Mouse (Mus musculus) myocyte (in vitro differentiated cells): ENCODE data around the gene Hpn.

Experiments used
- MAX ChIP-seq: IDR thresholded peaks from one replicate; pipeline ENCODE4 v1.6.1; 2011; ENCODE audit warnings: low read depth, mild to moderate bottlenecking, control low read depth
- MYOG ChIP-seq, 3 experiments: IDR thresholded peaks; one replicate each; pipeline ENCODE4 v1.6.1; 2011; ENCODE audit warnings: control low read depth in 2 of 3, low read depth in 2 of 3, mild to moderate bottlenecking in 2 of 3; ENCODE audit not compliant: insufficient read length in 2 of 3, control insufficient read depth in 1 of 3, insufficient read depth in 1 of 3
- POLR2A ChIP-seq: IDR thresholded peaks from one replicate; pipeline ENCODE4 v1.6.1; 2011; ENCODE audit warnings: low read depth, mild to moderate bottlenecking, control low read depth, moderate library complexity; ENCODE audit not compliant: insufficient read length
- TCF12 ChIP-seq: IDR thresholded peaks from one replicate; pipeline ENCODE4 v1.6.1; 2011; ENCODE audit warnings: mild to moderate bottlenecking, control low read depth; ENCODE audit not compliant: poor library complexity, insufficient read depth, severe bottlenecking
- USF1 ChIP-seq: IDR thresholded peaks from one replicate; pipeline ENCODE4 v1.6.1; 2011; ENCODE audit warnings: low read depth, mild to moderate bottlenecking, control low read depth, moderate library complexity

DNA sequence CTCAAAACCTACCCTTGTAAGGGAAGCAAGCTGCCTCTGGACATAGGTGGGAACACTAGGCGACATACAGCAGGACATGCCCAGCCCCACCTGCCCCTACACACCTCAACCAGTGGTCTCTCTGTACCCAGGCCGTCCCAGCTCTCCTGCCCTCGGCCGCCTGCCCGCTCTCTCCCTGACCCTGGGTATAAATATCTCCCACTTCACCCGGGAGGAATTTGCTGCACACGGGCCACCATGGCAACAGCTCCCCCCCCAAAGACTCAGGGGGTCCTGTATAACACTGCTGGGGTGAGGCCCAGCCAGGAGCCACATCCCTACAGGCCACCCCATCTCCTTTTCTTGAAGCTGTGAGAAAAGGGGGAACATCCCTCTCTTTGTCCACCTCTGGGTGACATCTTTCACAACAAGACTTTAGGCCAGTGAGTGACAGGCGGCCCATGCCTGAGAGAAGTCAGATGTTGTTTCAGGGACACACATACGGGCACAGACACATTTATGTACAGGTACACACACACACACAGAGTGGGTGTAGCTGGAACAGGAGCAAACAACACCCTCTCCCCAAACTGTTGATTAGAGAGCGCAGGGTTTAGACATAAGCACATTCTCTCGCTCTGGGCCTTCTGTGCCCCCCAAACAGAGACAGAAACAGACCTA lies 60.3 kb downstream of the Hpn start:
- TF ChIP-seq USF1 (no peak), MYOG (IDR thresholded peaks at IDR 0.05; ENCODE audit: control insufficient read depth in 1 of 3, insufficient read depth in 1 of 3, insufficient read length in 2 of 3, low read depth in 2 of 3) (no peak), TCF12 (no peak), MAX (no peak), POLR2A (no peak)
